Mouse (Mus musculus): Measurements from ENCODE around the gene Gapvd1.

Gapvd1 gene

DNA sequence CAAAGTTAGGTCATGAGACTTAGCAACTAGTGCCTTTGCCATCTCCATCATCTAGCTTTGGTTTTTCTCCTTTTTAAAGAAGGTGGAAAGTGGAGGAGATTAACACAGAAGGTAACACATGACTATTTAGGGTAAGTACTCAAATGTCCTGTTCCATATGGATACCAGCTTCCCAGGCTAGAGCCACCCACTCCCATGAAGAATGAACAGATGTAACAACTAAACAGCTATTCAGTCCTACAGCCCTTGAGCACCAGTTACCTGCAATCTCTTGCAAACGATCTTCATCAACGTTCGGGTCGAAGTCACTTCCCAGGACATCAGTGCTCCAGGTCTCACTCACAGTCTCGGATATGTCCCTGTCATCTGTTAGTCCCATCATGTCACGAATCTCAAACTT is 43.1 kb downstream of the Gapvd1 start:
- DNase-seq (ENCODE audit: low spot score in 2 of 2) = no peak

GRCm38 (mm10) chr2:34708675-34709074 is 46.4 kb downstream of the Gapvd1 start:
- no peak for DNase-seq (ENCODE audit: low spot score in 2 of 2)

DNA sequence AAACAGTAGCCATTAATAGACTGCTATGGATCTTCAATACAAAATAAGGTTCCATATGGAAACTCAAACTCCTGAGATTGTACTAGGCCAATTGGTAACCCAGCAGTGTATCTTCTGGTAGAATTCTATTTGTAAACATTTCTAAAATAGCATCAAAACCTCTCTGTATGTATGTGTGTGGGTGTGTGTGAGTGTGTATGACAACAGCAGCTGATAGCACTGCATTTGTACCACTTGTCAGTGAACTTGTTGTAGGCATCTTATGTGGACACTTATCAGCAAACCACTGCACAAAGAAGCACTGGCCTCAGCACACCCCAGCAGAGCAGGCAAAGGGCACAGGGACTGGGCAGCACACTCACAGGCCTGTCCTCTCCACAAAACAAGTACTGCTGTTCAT is 58.4 kb downstream of the Gapvd1 start:
- no peak for DNase-seq (ENCODE audit: low spot score in 2 of 2)

GRCm38 (mm10) chr2:34692861-34693260 is 62.2 kb downstream of the Gapvd1 start:
- DNase-seq (ENCODE audit: low spot score in 2 of 2) = no peak

DNA sequence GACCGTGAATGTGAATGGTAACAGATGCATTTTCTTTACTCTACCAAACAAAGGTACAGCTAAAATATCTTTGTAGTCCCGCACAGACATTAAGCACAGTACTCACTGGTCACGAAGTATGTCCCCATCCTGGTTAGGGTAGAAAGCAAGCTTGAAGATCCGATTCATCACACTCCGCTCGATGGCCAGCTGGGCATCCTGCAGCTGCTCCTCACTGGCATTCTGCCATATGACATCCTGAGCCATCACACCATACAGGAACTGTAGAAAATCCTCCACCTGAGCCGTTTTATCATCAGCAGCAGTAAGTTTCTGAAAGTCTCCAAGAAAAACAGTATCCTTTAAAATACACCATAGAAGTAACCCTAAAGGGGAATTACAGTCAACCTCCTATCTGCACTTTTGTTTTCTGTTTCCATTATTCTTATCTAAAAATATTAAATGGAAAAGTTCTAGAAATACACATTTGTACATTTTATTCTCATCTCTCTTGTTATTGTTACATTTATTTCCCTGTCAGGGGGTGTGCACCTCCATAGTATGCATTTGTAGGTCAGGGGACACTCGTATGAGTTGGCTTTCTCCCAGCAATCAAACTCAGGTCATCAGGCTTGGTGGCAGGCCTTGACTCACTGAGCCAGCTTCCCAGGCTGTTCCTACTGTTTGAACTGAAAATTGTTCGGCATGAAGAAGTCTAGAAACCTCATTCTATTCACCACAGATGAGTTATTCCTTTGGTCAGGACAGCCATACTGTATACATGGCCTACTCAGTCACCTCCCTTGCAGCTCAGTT is 70.8 kb downstream of the Gapvd1 start:
- DNase-seq (ENCODE audit: low spot score in 2 of 2) = no peak

GRCm38 (mm10) chr2:34677976-34678375 is 77.1 kb downstream of the Gapvd1 start:
- DNase-seq (ENCODE audit: low spot score in 2 of 2) = no peak

DNA sequence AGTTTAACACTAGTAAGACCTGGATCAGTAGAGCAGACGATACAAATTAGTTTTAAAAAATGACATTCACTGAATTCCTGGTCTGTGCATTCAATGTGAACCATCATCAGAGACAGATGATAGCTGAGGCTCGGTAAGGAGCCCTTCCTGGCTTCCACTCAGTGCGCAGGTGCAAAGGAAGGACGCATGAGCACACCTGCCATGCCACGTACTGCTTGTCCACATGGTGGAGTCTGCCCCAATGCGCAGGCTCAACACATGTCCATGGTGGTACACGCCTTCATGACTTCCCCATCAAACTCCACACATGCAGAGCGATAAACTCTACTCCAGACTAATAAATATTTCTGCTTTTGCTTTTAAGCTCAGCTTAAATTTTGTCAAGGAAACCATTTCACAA is 78.0 kb downstream of the Gapvd1 start:
- no peak for DNase-seq (ENCODE audit: low spot score in 2 of 2)

GRCm38 (mm10) chr2:34673846-34674245 is 81.2 kb downstream of the Gapvd1 start:
- DNase-seq (ENCODE audit: low spot score in 2 of 2) = no peak

- peak; percentile 35 to 65 for DNase-seq (ENCODE audit: low spot score in 2 of 2)
Observed at GRCm38 (mm10) chr2:34671385-34672026, 83.5 kb downstream of the Gapvd1 start.

DNA sequence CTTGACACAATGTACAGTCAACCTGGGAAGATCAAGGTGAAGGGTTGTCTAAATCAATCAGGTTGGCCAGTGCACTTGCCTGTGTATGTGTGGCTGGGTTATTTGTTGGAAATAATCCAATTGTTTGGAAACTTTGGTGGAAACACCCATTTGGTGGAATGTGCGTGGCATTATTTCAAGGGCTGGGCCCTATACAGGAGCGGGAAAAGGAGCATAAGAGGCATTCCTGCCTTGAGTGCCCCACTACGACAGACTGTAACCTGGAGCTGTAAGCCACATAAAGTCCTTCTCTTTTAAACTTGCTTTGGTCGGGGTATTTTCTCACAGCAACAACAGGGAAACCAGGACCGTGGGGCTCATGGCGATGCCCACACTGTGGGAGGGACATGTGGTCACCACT is 84.6 kb downstream of the Gapvd1 start:
- no peak for DNase-seq (ENCODE audit: low spot score in 2 of 2)

DNA sequence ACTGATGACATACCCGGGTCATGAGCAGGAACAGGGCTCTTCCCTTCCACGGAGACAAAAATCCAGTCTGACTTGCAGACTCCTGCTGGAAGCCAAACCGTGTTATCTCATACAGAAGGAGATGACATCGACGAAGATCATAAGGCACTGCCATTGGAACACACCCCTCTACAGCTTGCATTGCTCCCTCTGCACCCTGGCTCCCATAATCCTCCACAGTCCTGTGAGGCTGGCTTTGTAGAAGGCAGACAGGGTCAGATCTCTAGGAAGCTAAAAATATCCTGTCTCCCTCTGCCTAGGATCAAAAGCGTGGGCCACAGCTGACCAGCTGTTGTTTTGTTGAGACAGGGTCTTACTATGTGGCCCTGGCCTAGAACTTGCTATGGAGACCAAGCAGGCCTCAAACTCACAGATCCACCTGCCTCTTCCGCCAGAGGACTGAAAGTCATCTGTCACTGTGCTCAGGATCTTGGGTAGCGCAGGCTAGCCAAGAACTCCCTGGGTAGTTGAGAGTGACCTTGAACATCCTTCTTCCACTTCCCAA is 85.8 kb downstream of the Gapvd1 start:
- no peak for DNase-seq (ENCODE audit: low spot score in 2 of 2)

DNA sequence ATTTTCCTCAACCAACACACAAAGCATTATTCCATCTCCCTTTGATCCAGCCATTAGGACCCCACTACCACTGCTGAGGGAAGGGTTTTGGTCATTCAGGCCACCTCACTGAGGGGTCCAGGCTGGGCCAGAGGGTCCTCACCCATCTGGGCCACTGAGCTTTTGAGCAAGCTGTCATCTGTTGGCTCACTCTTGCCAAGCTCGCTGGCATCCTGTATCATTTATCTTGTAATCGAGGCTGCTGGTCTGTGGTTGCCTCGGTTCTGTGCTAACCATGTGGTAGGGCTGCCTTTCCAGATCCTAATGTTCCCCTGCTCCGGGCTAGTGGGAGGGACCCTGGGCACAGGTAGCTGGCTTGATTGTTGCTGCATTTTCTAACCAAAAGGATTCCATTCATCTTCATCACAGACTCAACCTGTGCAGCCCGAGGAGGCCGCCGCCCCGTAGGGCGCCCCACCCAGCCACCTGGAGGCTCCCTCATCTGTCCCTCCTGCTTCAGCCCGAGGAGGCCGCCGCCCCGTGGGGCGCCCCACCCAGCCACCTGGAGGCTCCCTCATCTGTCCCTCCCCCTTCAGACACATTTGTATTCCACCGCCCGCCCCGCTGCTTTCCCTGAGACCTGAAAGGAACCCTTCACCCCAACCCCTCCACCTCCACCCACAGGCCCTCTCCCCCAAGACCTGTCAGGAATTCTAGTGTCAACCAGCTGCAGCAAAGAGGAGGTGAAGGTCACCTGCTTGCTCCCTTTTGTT is 86.4 kb downstream of the Gapvd1 start:
- peak; percentile 21 to 39 for DNase-seq (ENCODE audit: low spot score in 2 of 2)

DNA sequence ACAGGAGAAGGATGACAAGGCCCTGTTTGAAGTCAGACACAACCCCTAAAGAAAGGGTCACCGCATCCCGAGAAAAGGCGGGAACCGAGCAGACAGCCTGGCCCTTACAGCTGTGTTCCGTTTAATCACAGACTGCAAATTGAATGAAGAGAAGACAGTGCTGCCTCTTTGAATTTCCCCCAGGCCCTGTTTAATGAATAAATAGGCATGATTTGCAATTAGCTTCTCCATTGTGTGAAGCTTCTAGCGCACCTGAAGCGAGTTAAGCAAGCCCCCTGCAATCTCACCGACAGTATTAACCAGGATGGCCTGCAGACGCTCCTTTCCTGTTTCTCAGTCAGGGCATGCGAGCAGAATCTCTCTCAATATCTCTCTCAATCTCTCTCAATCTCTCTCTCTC is 87.2 kb downstream of the Gapvd1 start:
- DNase-seq (ENCODE audit: low spot score in 2 of 2) = no peak

DNA sequence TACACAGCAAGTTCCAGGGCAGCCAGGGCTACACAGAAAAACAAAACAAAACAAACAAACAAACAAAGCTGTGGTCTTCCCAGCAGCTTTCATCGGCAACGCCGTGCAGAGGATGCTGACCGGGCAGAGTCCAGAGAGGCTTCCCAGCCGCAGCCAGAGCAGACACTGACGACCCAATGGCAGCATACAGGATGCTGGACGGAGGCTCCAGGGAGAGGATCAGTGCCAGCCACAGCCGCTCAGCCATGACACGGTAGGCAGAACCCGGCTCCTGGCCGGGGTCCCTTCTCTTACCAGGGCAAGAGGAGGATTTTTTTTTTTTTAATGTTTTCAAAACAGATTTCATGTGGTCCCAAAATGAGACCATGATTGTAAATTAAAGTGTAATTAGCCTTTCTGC is 107.6 kb downstream of the Gapvd1 start:
- no peak for DNase-seq (ENCODE audit: low spot score in 2 of 2)

- no peak for DNase-seq (ENCODE audit: low spot score in 2 of 2)
Observed at GRCm38 (mm10) chr2:34646541-34646865, 108.5 kb downstream of the Gapvd1 start.

DNA sequence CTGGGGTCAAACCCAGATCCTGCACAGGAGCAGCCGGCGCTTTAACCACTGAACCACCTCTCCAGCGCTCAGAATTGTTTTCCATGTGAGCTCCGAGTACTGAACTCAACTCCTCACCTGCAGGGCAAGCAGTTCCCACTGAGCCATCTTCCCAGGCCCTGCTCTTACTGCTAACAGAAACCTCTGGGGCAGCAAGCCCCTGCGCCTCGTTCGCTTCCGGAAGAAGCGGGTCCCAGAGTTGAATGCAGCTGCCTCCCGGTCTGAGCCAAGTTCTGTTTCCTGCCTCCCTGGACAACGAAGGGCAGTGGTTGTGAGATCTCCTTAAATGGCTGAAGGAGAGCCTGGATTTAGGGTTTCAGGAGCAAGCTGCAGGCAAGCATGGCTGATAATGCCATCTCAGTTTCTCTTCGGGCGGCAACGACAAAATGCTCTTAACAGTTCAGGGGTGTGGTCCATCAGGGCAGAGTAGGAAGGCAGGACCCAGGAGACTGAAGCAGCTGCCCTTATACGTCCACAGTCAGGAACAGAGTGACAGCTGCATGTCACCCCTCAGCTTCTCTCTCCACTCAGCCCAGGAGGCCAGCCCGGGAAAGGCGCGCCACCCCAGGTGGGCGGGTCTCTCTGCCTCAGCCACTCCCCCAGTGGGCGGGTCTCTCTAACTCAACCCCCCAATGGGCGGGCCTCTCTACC is 109.0 kb downstream of the Gapvd1 start:
- DNase-seq (ENCODE audit: low spot score in 2 of 2) = peak; percentile 74 to 85

GRCm38 (mm10) chr2:34644571-34645526 is 110.2 kb downstream of the Gapvd1 start:
- peak; percentile 20 to 39 for DNase-seq (ENCODE audit: low spot score in 2 of 2)

DNA sequence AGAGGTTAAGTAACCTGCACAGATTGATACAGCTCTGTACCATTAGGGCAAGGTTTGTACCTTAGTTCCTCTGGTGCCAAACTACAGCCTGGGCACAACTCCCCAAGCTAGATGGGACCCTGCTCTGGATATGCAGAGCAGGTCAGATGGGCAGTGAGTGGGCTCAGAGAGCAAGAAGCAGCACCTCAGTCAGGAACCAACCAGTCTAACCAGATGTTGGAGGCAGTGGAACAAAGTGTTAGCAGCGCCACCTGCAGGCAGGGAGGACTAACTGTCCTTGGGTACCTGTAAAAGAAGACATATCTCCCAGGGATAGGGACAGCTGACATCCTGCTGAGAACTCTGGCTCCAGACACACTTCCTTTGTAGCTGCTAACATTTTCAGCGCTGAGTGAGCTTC is 112.7 kb downstream of the Gapvd1 start:
- peak; percentile 33 to 65 for DNase-seq (ENCODE audit: low spot score in 2 of 2)

GRCm38 (mm10) chr2:34639725-34640124 is 115.3 kb downstream of the Gapvd1 start:
- DNase-seq (ENCODE audit: low spot score in 2 of 2) = no peak

DNA sequence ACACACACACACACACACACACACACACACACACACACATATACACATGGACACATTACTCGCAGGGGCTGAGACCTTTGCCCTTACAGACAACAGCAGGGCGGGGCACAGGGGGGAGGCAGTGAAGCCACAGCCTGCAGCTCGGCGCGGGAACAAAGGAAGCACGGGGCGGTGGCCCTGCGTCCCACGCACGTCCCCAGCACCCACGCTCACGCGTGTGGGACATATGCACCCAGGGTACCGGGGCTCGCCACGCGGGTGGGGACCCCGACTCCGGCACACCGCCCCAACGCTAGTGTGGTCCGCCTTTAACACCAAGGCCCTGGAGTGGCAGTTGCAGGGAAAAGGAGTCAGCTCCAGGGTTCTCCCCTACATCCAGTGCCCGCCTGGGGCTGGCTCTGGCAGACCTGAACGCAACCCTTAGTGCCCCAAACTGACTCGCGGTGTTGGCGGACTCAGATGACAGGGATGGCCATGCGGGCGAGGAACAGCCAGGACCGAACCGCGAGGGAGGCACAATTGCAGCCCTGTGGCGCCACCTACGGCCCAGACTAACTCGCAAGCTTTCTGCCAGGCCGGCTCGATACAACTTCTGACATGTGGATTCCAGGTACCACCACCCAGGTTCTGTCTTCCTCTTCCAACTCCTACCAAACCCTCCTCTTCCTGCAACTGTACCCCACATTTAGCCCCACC is 115.9 kb downstream of the Gapvd1 start:
- peak; percentile 73 to 86 for DNase-seq (ENCODE audit: low spot score in 2 of 2)

Measured in thymus, postnatal 10 days (tissue).